Mouse (Mus musculus) CH12.LX (cell line): ENCODE results near the gene Rapgef4. TPM values are rescaled to one million over a fixed set of nuclear protein-coding genes. Genes with fewer than 3 reads are reported as not detected.

ENCODE experiments used
- DNase-seq: peaks from one replicate; pipeline ENCODE4 v3.0.0-alpha.2; 2013; ENCODE audit errors: extremely low read depth
- H3K27ac ChIP-seq: 2 replicates; pipeline ENCODE4 v1.5.1; 2012; ENCODE audit warnings: low read depth, mild to moderate bottlenecking, control low read depth, moderate library complexity; ENCODE audit not compliant: insufficient read depth
- H3K27me3 ChIP-seq: replicated peaks from 2 replicates; pipeline ENCODE3; 2012; ENCODE audit warnings: inconsistent platforms
- H3K36me3 ChIP-seq, 2 experiments: replicated peaks in 1 of 2; 2 replicates each; pipeline versions ENCODE3 to v1.6.1; 2012; ENCODE audit warnings: inconsistent platforms in 1 of 2, low read length in 1 of 2, mild to moderate bottlenecking in 1 of 2, mixed read lengths in 1 of 2, moderate library complexity in 1 of 2; ENCODE audit not compliant: control insufficient read depth in 1 of 2, insufficient read depth in 1 of 2
- H3K4me1 ChIP-seq, 2 experiments: 2 replicates each; pipeline ENCODE4 v1.6.1; 2012; ENCODE audit warnings: inconsistent platforms in 1 of 2, moderate library complexity in 1 of 2; ENCODE audit not compliant: insufficient read depth in 2 of 2, control insufficient read depth in 1 of 2
- H3K4me2 ChIP-seq: 2 replicates; pipeline ENCODE4 v1.6.1; 2012; ENCODE audit warnings: low read depth, mild to moderate bottlenecking, control low read depth; ENCODE audit not compliant: poor library complexity, insufficient read depth, severe bottlenecking
- H3K4me3 ChIP-seq, 3 experiments: fragments of 150-350 bp in 1 of 3; sonication (generic) in 1 of 3; replicated peaks in 1 of 3; 2 replicates each; pipeline versions ENCODE3 to v1.5.1; 2011 to 2012; ENCODE audit warnings: low read depth in 2 of 3, low read length in 2 of 3, mild to moderate bottlenecking in 2 of 3, moderate library complexity in 2 of 3, control low read depth in 1 of 3, improper control_type of control experiment in 1 of 3, inconsistent platforms in 1 of 3, mixed read lengths in 1 of 3; ENCODE audit not compliant: poor library complexity in 1 of 3
- H3K79me2 ChIP-seq: replicated peaks from 2 replicates; pipeline ENCODE4 v1.6.1; 2012; ENCODE audit warnings: mild to moderate bottlenecking, moderate library complexity; ENCODE audit not compliant: control insufficient read depth, poor library complexity, insufficient read depth, severe bottlenecking; ENCODE audit errors: extremely low read depth
- H3K9ac ChIP-seq: 2 replicates; pipeline ENCODE4 v1.6.1; 2012; ENCODE audit warnings: low read depth, mild to moderate bottlenecking, control low read depth, moderate library complexity; ENCODE audit not compliant: insufficient read depth
- H3K9me3 ChIP-seq: replicated peaks from 2 replicates; pipeline ENCODE3; 2012; ENCODE audit warnings: low read length, inconsistent platforms, mixed read lengths
- CHD1 ChIP-seq: IDR thresholded peaks from 2 replicates; pipeline ENCODE4 v1.6.1; 2012; ENCODE audit warnings: low read depth, low read length, improper control_type of control experiment, inconsistent platforms
- E2F4 ChIP-seq: IDR thresholded peaks from 2 replicates; pipeline ENCODE4 v1.6.1; 2011; ENCODE audit warnings: low read depth, low read length, improper control_type of control experiment; ENCODE audit not compliant: insufficient replicate concordance
- JUN ChIP-seq: IDR thresholded peaks from 2 replicates; pipeline ENCODE4 v1.6.1; 2011; ENCODE audit warnings: low read depth, mild to moderate bottlenecking, low read length, improper control_type of control experiment, moderate library complexity; ENCODE audit not compliant: insufficient read depth
- MAFK ChIP-seq: IDR thresholded peaks from 2 replicates; pipeline ENCODE4 v1.6.1; 2011; ENCODE audit warnings: low read length, improper control_type of control experiment; ENCODE audit not compliant: insufficient replicate concordance
- MAX ChIP-seq: IDR thresholded peaks from 2 replicates; pipeline ENCODE4 v1.6.1; 2011; ENCODE audit warnings: low read length, improper control_type of control experiment
- MEF2A ChIP-seq: IDR thresholded peaks from 2 replicates; pipeline ENCODE4 v1.6.1; 2014; ENCODE audit warnings: low read depth, mild to moderate bottlenecking, inconsistent platforms, low read length, improper control_type of control experiment, borderline replicate concordance
- MYC ChIP-seq: IDR thresholded peaks from 2 replicates; pipeline ENCODE4 v1.6.1; 2011; ENCODE audit warnings: low read depth, mild to moderate bottlenecking, improper control_type of control experiment, low read length
- POLR2A ChIP-seq: IDR thresholded peaks from 2 replicates; pipeline ENCODE4 v1.6.1; 2011; ENCODE audit warnings: low read depth, mild to moderate bottlenecking, improper control_type of control experiment, low read length
- RCOR1 ChIP-seq: conservative IDR thresholded peaks from 2 replicates; pipeline ENCODE4 v1.6.1; 2012; ENCODE audit warnings: low read depth, mild to moderate bottlenecking, inconsistent platforms, low read length, improper control_type of control experiment
- SMC3 ChIP-seq: IDR thresholded peaks from 2 replicates; pipeline ENCODE4 v1.6.1; 2011; ENCODE audit warnings: low read depth, low read length, improper control_type of control experiment
- UBTF ChIP-seq: IDR thresholded peaks from 2 replicates; pipeline ENCODE4 v1.6.1; 2012; ENCODE audit warnings: low read depth, mild to moderate bottlenecking, inconsistent platforms, low read length, improper control_type of control experiment, moderate library complexity
- ZMIZ1 ChIP-seq: IDR thresholded peaks from 2 replicates; pipeline ENCODE4 v1.6.1; 2012; ENCODE audit warnings: low read depth, mild to moderate bottlenecking, inconsistent platforms, low read length, improper control_type of control experiment
- dilution Hi-C: fragments of 300-500 bp; cut with MboI; formaldehyde crosslinking; loops from 2 replicates; pipeline ENCODE4 v1.14.3; 2020; ENCODE audit warnings: low sequenced_read_pairs; ENCODE audit not compliant: extremely low pct_unique_long_range_greater_than_20kb, extremely low pct_ligation_motif_present
- in situ Hi-C: fragments of 300-500 bp; cut with MboI; formaldehyde crosslinking; loops from 3 replicates; pipeline ENCODE4 v1.14.3; 2019; ENCODE audit warnings: low sequenced_read_pairs, low pct_ligation_motif_present, low pct_unique_long_range_greater_than_20kb, mixed read lengths
- polyA plus RNA-seq: library from polyadenylated mRNA; unstranded; fragments of >175 nt; gene quantifications from 2 replicates; pipeline ENCODE4 v1.2.1, GENCODE M21; 2012; ENCODE audit warnings: low read depth; ENCODE audit not compliant: insufficient read length
- total RNA-seq, 2 experiments: library from RNA; depleted of rRNA; stranded (reverse); fragments of 300-350 nt in 1 of 2; fragments of >200 nt in 1 of 2; gene quantifications; 2 replicates each; pipeline ENCODE4 v1.2.3; 2012 to 2014

Gene Rapgef4
- total and polyA plus RNA-seq, 3 experiments = 0.12 to 0.13 TPM; not detected in 1

GRCm38 (mm10) chr2:72143413-72143812, 162.4 kb downstream of the Rapgef4 start:
- no peak for DNase-seq
- no peak overlapping the region for H3K4me2 ChIP-seq
- H3K4me3 ChIP-seq = no peak overlapping the region
- no peak overlapping the region for H3K27ac ChIP-seq
- no peaks in the 10 kb centered on the region for H3K79me2 ChIP-seq
- no peaks in the 10 kb centered on the region for H3K36me3 ChIP-seq
- H3K9me3 ChIP-seq = no peaks in the 10 kb centered on the region
- TF ChIP-seq MAX = no peak
- no peak for TF ChIP-seq MEF2A
- TF ChIP-seq JUN = no peak
- in situ Hi-C loops = loop anchor here (10.0 kb wide), 1 partner anchor 49 kb away; no protein-coding TSS in a partner anchor
- dilution Hi-C loops = no loop called here
- H3K27me3 ChIP-seq = no peaks in the 10 kb centered on the region
- H3K9ac ChIP-seq = no peak overlapping the region
- peaks cover 8 to 30% of the 10 kb centered on the region in 2 experiments; a peak in 3 of 4 replicates for H3K4me1 ChIP-seq

- H3K27me3 ChIP-seq = no peaks in the 10 kb centered on the region
- no peak overlapping the region for H3K4me3 ChIP-seq
- H3K9me3 ChIP-seq = no peaks in the 10 kb centered on the region
- dilution Hi-C loops = no loop called here
- no peak overlapping the region for H3K9ac ChIP-seq
- no peaks in the 10 kb centered on the region for H3K36me3 ChIP-seq
- H3K4me2 ChIP-seq = no peak overlapping the region
- TF ChIP-seq MAFK = no peak
- TF ChIP-seq RCOR1 = no peak
- no peak for TF ChIP-seq CHD1
- no peak for TF ChIP-seq SMC3
- TF ChIP-seq MEF2A = no peak
- no peak for TF ChIP-seq JUN
- TF ChIP-seq MAX = no peak
- TF ChIP-seq UBTF = no peak
- no peak for TF ChIP-seq MYC
- TF ChIP-seq POLR2A = no peak
- no peak for DNase-seq
- in situ Hi-C loops = loop anchor here (5.0 to 10.0 kb wide), 2 partner anchors 50 to 102 kb away; no protein-coding TSS in a partner anchor
- no peak overlapping the region for H3K27ac ChIP-seq
- peaks cover 8 to 29% of the 10 kb centered on the region in 2 experiments; a peak in 3 of 4 replicates for H3K4me1 ChIP-seq
- no peaks in the 10 kb centered on the region for H3K79me2 ChIP-seq
Measured at GRCm38 (mm10) chr2:72144576-72145200, 163.6 kb downstream of the Rapgef4 start.

- H3K27ac ChIP-seq = no peak overlapping the region
- H3K4me1 ChIP-seq = peaks cover 2 to 22% of the 10 kb centered on the region in 2 experiments; a peak in 2 of 4 replicates
- H3K27me3 ChIP-seq = no peaks in the 10 kb centered on the region
- H3K4me2 ChIP-seq = no peak overlapping the region
- no peak for TF ChIP-seq ZMIZ1
- no peak for TF ChIP-seq E2F4
- no peak for DNase-seq
- dilution Hi-C loops (no loop called here), in situ Hi-C loops (loop anchor here (5.0 to 10.0 kb wide), 2 partner anchors 51 to 103 kb away; no protein-coding TSS in a partner anchor)
- H3K36me3 ChIP-seq = no peaks in the 10 kb centered on the region
- no peak overlapping the region for H3K9ac ChIP-seq
- H3K9me3 ChIP-seq = no peaks in the 10 kb centered on the region
- no peaks in the 10 kb centered on the region for H3K79me2 ChIP-seq
- no peak overlapping the region for H3K4me3 ChIP-seq
Measured at GRCm38 (mm10) chr2:72145281-72145875, 164.3 kb downstream of the Rapgef4 start.
